Comparison of ENCODE assay signal across 19 mouse cellular contexts in the genomic region with DNA sequence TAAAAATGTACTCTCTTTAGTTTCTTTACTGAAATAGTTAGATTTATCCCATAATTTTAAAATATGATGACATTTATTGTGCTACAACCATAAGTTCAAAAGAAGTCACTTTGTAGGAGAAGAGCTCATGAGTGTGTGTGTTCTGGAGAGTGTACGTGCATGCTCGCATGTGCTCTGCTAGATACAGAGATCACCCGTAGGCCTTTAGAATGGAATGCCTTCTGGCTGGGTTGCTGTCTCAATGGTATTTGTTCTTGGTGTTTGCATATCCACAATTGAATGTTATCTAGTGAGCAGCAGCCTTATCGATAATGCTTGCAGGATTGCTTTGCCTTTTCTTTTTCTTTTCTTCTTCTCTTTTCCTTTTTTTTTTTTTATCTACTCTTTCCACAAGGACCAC. TPM values are rescaled to one million over a fixed set of nuclear protein-coding genes. Genes with fewer than 3 reads are reported as not detected.
DNase-seq lines count a peak whose midpoint lies in the region; ATAC-seq and TF ChIP-seq lines count a peak whose summit lies in the region.
"Had no signal": no experiment of that assay in that cellular context is flagged by ENCODE, and none has a peak within 500 bp of the region (broad histone marks: within the 10 kb centered on the region; RNA-seq: fewer than 3 reads in every experiment).

No protein-coding gene starts in this region.

- no peak overlapping the region for H3K9ac ChIP-seq in heart, adult 2 months (ENCODE audit: low read depth, low read length)
- no peak overlapping the region for H3K9ac ChIP-seq in midbrain, embryonic 11.5 days (ENCODE audit: low read length)
- no peak overlapping the region for H3K9ac ChIP-seq in stomach, embryonic 15.5 days
- H3K9ac ChIP-seq in stomach, postnatal 0 days (ENCODE audit: low read length), result no peak overlapping the region

- intact Hi-C loops in heart, adult 2 months (cut with DNase I), result no loop called here

- no peak for TF ChIP-seq POLR2A in heart, adult 2 months (IDR thresholded peaks at IDR 0.05; ENCODE audit: insufficient read depth, low read depth, low read length)

- no peak for TF ChIP-seq EP300 in heart, adult 2 months (IDR thresholded peaks at IDR 0.05; ENCODE audit: insufficient read depth, low read depth, low read length)
- no peak for TF ChIP-seq EP300 in stomach, postnatal 0 days (optimal IDR thresholded peaks at IDR 0.05)

- H3K36me3 ChIP-seq in heart, adult 2 months (ENCODE audit: control insufficient read depth, insufficient read depth, low read length), result peaks cover 5% of the 10 kb centered on the region
- no peaks in the 10 kb centered on the region for H3K36me3 ChIP-seq in midbrain, embryonic 11.5 days (ENCODE audit: control insufficient read depth, insufficient read depth, low read length)
- peaks cover 6% of the 10 kb centered on the region for H3K36me3 ChIP-seq in midbrain, embryonic 10.5 days
- H3K36me3 ChIP-seq in stomach, embryonic 15.5 days, result no peaks in the 10 kb centered on the region
- 0 out of 2 replicates have a peak, but pooled peaks cover 2% of the 10 kb centered on the region for H3K36me3 ChIP-seq in stomach, postnatal 0 days (ENCODE audit: control insufficient read depth, insufficient read depth, low read length)
- H3K36me3 ChIP-seq in G1E (replicated peaks), result peaks cover 30% of the 10 kb centered on the region

- TF ChIP-seq CTCF in heart, adult 2 months (IDR thresholded peaks at IDR 0.05), result no peak
- TF ChIP-seq CTCF in stomach, postnatal 0 days (IDR thresholded peaks at IDR 0.05; ENCODE audit: low read depth), result no peak
- TF ChIP-seq CTCF in G1E (IDR thresholded peaks at IDR 0.05; ENCODE audit: low read depth, low read length), result no peak

- DNase-seq in heart, adult 11 months, result peak; percentile 51
- DNase-seq in heart, adult 2 months, result no peak
- peak; percentile 44 for DNase-seq in midbrain, embryonic 11.5 days (ENCODE audit: low spot score, missing footprints)
- DNase-seq in midbrain, embryonic 10.5 days (ENCODE audit: low spot score), result no peak
- no peak for DNase-seq in stomach, postnatal 0 days (ENCODE audit: low spot score)
- no peak for DNase-seq in G1E (ENCODE audit: low spot score)
- DNase-seq: adrenal gland, adult 8-10 months; adrenal gland, postnatal 25 days; B cell, adult 2 months; cerebellum, adult 11 months; cerebellum, adult 11-12 months; cerebellum, adult 18-20 months had no signal

- H3K4me1 ChIP-seq in heart, adult 2 months (ENCODE audit: control insufficient read depth, insufficient read depth, low read length), result peaks cover 10% of the 10 kb centered on the region
- H3K4me1 ChIP-seq in midbrain, embryonic 11.5 days (ENCODE audit: control insufficient read depth, insufficient read depth, low read length), result peaks cover 2% of the 10 kb centered on the region; the same call in 1 of the 2 replicates
- peaks cover 16% of the 10 kb centered on the region for H3K4me1 ChIP-seq in midbrain, embryonic 10.5 days
- no peaks in the 10 kb centered on the region for H3K4me1 ChIP-seq in stomach, embryonic 15.5 days
- 0 out of 2 replicates have a peak, but pooled peaks cover 5% of the 10 kb centered on the region for H3K4me1 ChIP-seq in stomach, postnatal 0 days (replicated peaks; ENCODE audit: control insufficient read depth, insufficient read depth)
- peaks cover 46% of the 10 kb centered on the region for H3K4me1 ChIP-seq in G1E (ENCODE audit: insufficient read depth, low read depth, low read length)

- H3K27ac ChIP-seq in heart, adult 2 months, result no peak overlapping the region
- H3K27ac ChIP-seq in midbrain, embryonic 11.5 days (ENCODE audit: low read depth, low read length), result no peak overlapping the region
- H3K27ac ChIP-seq in midbrain, embryonic 10.5 days (replicated peaks), result no peak overlapping the region
- H3K27ac ChIP-seq in stomach, embryonic 15.5 days, result no peak overlapping the region
- no peak overlapping the region for H3K27ac ChIP-seq in stomach, postnatal 0 days (replicated peaks)

- 72% methylated on average over 4 of the region's 4 CpGs for WGBS in heart, adult 2 months
- WGBS in midbrain, embryonic 11.5 days, result 73% methylated on average over 4 of the region's 4 CpGs
- WGBS in midbrain, embryonic 10.5 days, result 78% methylated on average over 4 of the region's 4 CpGs
- 55% methylated on average over 4 of the region's 4 CpGs for WGBS in stomach, embryonic 15.5 days
- 57% methylated on average over 4 of the region's 4 CpGs for WGBS in stomach, postnatal 0 days

- H3K4me3 ChIP-seq in heart, adult 2 months, result no peak overlapping the region
- no peak overlapping the region for H3K4me3 ChIP-seq in midbrain, embryonic 11.5 days (ENCODE audit: low read depth, low read length)
- no peak overlapping the region for H3K4me3 ChIP-seq in midbrain, embryonic 10.5 days
- no peak overlapping the region for H3K4me3 ChIP-seq in stomach, embryonic 15.5 days (replicated peaks)
- no peak overlapping the region for H3K4me3 ChIP-seq in stomach, postnatal 0 days (ENCODE audit: low read depth, low read length)
- no peak overlapping the region; the same call in 1 of the 2 replicates for H3K4me3 ChIP-seq in G1E (ENCODE audit: low read depth, low read length)

- no peak for ATAC-seq in midbrain, embryonic 11.5 days (ENCODE audit: low FRiP score)
- ATAC-seq in stomach, embryonic 15.5 days (ENCODE audit: insufficient read depth, low FRiP score, low read depth), result peak; percentile 71; the same call in 1 of the 2 replicates
- ATAC-seq in stomach, postnatal 0 days (ENCODE audit: low FRiP score, low TSS enrichment), result no peak
- peak; percentile 90 for ATAC-seq in G1E (ENCODE audit: extremely low read depth, insufficient number of reproducible peaks, low FRiP score, poor library complexity, severe bottlenecking)
- no peak for ATAC-seq in megakaryocyte, adult 5-6 weeks (ENCODE audit: poor library complexity, severe bottlenecking)
- ATAC-seq: activated CD4-positive, CD25-positive, alpha-beta regulatory T cell, adult 4 months; CD4-positive, CD25-positive, alpha-beta regulatory T cell, adult 4 months; Patski had no signal

- no peaks in the 10 kb centered on the region; the same call in 1 of the 2 replicates for H3K79me2 ChIP-seq in heart, adult 2 months (replicated peaks; ENCODE audit: control insufficient read depth, insufficient read depth, low read length)

- H3K9me3 ChIP-seq in midbrain, embryonic 11.5 days (ENCODE audit: control insufficient read depth, low read length), result no peaks in the 10 kb centered on the region
- no peaks in the 10 kb centered on the region for H3K9me3 ChIP-seq in midbrain, embryonic 10.5 days (replicated peaks)
- H3K9me3 ChIP-seq in stomach, embryonic 15.5 days, result no peaks in the 10 kb centered on the region
- no peaks in the 10 kb centered on the region for H3K9me3 ChIP-seq in stomach, postnatal 0 days (ENCODE audit: control insufficient read depth, low read length)
- H3K9me3 ChIP-seq in G1E (replicated peaks), result no peaks in the 10 kb centered on the region

- no peak overlapping the region for H3K4me2 ChIP-seq in midbrain, embryonic 11.5 days
- H3K4me2 ChIP-seq in stomach, embryonic 15.5 days, result no peak overlapping the region
- no peak overlapping the region for H3K4me2 ChIP-seq in stomach, postnatal 0 days (replicated peaks; ENCODE audit: low read depth)

- H3K27me3 ChIP-seq in heart, adult 2 months (ENCODE audit: control insufficient read depth, insufficient read depth, low read length), result no peaks in the 10 kb centered on the region
- H3K27me3 ChIP-seq in midbrain, embryonic 11.5 days (ENCODE audit: control insufficient read depth, insufficient read depth, low read length), result no peaks in the 10 kb centered on the region
- no peaks in the 10 kb centered on the region for H3K27me3 ChIP-seq in midbrain, embryonic 10.5 days (ENCODE audit: low read depth, poor library complexity, severe bottlenecking)
- H3K27me3 ChIP-seq in stomach, embryonic 15.5 days (replicated peaks), result no peaks in the 10 kb centered on the region
- H3K27me3 ChIP-seq in stomach, postnatal 0 days (ENCODE audit: control insufficient read depth, insufficient read depth, low read length), result no peaks in the 10 kb centered on the region
- no peaks in the 10 kb centered on the region for H3K27me3 ChIP-seq in G1E (ENCODE audit: insufficient read depth, low read length)
- H3K27me3 ChIP-seq: CH12.LX, Patski had no signal

RNA-seq across cellular contexts. Expression of gene Plod2, which starts 9.6 kb away (rescaled TPM):
- 10 to 100 TPM; 15.8 to 18.9 TPM for total RNA-seq in heart, adult 2 months (2021)
- polyA plus RNA-seq in heart, adult 2 months (2012; rRNA removed), result 7.7 and 18.7 TPM in 2 replicates
- 25.2 and 26.6 TPM in 2 replicates for polyA plus RNA-seq in midbrain, embryonic 11.5 days (2014; fragmentation: Nextera tagmentation; extraction: Ambion mirVana)
- 23.3 and 25.6 TPM in 2 replicates for polyA plus RNA-seq in midbrain, embryonic 10.5 days (2016; fragmentation: Nextera tagmentation; extraction: Ambion mirVana)
- 39.4 and 41.4 TPM in 2 replicates for polyA plus RNA-seq in stomach, embryonic 15.5 days (2015; fragmentation: Nextera tagmentation; extraction: Ambion mirVana)
- polyA plus RNA-seq in stomach, postnatal 0 days (2015; fragmentation: Nextera tagmentation; extraction: Ambion mirVana), result 13.6 and 17.5 TPM in 2 replicates
- 155 and 157 TPM in 2 replicates for total RNA-seq in G1E (2014; fragmentation: Nextera tagmentation)
- total RNA-seq in G1E (2017), result 108 and 123 TPM in 2 replicates
- polyA plus RNA-seq in G1E (2012), result 4.0 and 4.9 TPM in 2 replicates
- total RNA-seq in megakaryocyte, adult 5-6 weeks (2015), result 0.36 and 0.66 TPM in 2 replicates
- total RNA-seq in megakaryocyte, adult 5-6 weeks (2017), result 0.18 and 1.1 TPM in 2 replicates
- total RNA-seq: CH12.LX, MEL had no signal

Comparison
In these comparisons a context has a peak if more than half of its experiments do, and no peak if none do; other contexts are left out.
1. DNase-seq: peak in heart, adult 11 months (single experiment) and midbrain, embryonic 11.5 days (single experiment); none in heart, adult 2 months (0 of 2), midbrain, embryonic 10.5 days (single experiment), stomach, postnatal 0 days (single experiment) and G1E (single experiment).
2. ATAC-seq: peak in stomach, embryonic 15.5 days (single experiment) and G1E (single experiment); none in midbrain, embryonic 11.5 days (single experiment), stomach, postnatal 0 days (single experiment) and megakaryocyte, adult 5-6 weeks (single experiment).